Mouse (Mus musculus) mature B cell (primary cell): ENCODE results near the gene Hgd.

ENCODE experiments used
- in situ Hi-C: fragments of 300-500 bp; cut with MboI; formaldehyde crosslinking; loops from 2 replicates; pipeline ENCODE4 v1.14.3; 2019

Hgd gene

DNA sequence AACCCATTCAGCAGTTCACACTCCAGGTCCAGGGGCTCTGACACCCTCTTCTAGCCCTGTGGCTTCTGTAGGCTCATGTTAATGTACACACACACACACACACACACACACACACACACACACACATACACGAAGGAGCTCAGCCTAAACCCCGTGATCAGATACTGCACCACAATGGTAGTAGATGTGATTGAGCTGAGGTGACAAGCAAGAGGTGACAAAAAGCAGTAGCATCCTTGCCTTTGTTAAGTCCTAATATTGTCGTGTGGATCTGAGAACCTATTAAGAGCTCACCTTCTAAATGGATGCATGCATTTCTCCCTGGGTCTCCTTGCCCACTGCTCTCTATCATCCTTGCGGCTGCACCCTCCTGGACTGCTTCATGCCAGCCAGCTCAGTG, 698 bp downstream of the Hgd start:
- in situ Hi-C loops: no loop called here

DNA sequence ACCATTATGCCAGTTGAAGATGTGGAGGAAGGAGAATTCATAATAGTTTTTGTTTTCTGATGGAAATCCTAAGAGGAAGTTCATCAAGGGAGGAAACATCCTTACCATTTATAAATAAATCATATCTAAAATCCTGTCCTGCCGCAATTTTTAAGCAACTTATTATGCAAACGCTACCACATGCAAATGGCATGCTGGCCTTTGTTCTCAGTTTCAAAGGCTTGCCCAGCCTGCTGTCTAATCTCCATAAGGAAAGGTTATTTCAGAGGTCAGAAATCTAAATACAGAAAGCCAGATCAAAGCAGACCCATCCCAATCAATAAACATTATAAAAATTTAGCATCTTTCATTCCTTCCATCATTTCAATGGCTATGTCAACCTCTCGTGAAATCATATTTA, 1.9 kb downstream of the Hgd start:
- in situ Hi-C loops: no loop called here

DNA sequence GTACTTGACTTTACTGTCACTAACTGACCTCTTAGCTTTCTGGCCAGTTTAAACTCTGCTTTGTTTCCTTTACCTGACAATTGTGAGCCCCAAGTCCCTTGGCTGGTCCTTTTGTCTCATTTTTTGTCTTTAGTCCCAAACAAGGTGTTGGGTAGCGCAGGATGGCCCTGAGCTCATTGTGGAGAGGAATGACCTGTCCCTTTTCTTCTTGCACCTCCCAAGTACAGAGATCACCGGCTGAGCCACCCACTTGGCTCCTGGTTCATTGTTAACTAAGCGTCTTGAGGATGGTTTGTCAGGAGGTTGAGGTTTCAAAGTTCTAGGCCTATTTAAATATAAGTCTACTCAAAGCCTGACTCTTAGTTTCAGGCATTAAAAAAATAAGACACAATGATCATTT, 3.4 kb downstream of the Hgd start:
- in situ Hi-C loops: no loop called here

DNA sequence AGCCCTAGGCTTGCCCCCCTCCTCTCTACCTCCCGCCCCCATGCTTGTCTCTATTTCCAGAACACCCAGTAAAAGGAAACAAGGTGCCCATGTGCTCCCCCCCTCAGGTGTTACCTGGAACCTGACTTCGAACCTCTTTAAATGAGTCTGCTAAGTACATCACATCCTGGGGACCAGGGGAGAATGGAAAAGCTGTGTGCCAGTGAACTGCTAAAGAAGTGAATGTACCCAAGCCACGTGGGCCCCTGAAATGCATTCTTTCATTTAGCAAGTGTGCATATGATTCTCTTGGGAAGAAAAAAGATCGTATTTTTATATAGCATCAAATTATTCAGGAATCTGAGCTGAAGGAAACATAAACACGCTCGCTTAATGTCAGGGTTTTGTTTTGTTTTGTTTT, 3.8 kb downstream of the Hgd start:
- in situ Hi-C loops: no loop called here

DNA sequence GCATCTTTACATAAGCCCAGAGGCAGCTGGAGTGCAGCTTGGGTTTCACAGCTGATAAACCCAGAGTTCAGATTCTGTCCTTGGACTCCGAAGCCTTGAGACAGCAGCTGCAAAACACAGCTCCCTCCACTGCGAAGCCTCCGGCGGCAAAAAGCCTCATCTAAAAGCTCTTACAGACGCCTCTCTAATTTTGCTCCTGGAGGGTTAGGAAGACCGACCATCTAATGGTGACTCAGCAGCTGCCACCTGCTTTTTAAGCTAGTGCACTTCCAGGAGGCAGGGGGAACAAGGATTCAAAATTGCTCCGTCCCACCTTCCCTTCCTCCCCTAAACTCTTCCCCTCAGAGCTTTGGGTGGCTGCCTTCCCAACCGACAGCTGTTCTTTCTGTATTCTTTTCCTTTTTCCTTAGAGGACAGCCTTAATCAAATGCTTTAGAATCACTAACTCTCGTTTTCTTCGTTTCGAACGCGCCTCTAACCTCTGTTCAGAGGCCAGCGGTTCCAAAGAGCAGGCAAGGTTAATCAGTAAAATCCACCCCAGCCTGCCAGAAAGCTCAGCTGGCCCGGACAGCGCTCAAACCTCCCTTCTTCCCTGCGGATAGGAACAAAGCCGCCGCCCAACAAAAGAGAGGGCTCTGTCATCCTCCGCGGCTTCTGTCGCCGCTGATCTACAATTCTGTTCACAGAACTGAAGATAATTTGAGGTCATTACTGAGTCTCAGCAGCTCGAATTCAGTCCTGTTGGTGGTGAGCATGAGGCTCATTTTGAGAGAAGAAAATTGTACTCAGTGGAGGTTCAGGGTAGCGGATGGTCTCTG, 4.5 kb downstream of the Hgd start:
- in situ Hi-C loops: no loop called here

DNA sequence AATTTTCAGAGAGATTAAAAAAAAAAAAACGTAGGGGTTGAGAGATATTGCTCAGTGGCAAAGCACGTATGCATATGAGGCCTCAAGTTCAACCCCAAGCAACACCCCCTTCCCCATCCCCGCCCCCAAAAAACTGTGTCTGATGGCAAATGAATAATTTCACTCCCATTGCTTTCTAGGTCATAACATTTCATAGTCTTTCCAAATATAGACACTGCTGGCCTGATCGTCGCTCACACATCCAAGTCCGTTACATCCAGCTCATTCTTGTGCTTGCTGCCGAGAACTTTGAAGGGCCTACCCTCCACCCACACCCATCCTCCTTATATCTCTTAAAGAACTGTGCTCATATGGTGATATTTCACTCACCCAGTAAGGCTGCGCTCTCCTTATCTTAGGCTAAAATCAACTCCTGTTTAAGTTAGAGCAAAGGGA, 5.2 kb downstream of the Hgd start:
- in situ Hi-C loops: no loop called here

DNA sequence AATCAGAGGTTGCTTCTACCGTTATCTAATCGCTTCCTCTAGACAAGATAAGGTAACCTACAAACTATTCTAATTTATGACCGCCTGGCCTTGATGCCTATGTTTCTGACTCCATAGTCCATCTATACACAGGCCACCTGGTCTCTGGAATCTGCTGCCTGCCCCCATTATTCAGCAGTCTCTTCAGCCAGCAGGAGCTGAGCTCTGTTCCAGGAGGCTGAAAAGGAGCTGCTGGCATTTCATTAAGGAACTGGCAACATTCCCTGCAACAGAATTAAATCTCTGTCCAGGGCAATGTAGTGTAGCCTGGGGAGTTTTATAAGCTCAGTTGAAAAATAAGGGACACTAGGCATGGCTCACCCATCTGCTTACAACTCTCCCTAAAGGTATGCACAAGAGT, 11.0 kb downstream of the Hgd start:
- in situ Hi-C loops: no loop called here

DNA sequence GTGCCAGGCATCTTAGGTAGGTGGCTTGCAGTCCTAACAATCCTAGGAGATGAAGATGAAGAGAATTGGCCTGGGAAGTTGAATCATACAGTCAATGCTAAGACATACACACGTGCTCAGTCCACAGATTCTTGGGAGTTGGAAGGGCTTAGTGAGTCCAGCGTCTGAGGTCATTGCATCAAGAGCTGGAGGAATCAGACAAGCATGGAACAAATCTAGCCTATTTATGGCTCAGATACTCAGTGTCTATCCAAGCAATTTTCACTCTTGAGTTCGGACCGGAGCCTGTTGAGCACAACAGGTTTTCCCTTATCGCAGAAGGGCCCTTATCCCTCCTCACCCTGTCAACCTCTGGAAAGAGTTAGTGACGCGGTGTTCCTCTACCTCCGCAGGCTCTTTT, 11.6 kb downstream of the Hgd start:
- in situ Hi-C loops: no loop called here

DNA sequence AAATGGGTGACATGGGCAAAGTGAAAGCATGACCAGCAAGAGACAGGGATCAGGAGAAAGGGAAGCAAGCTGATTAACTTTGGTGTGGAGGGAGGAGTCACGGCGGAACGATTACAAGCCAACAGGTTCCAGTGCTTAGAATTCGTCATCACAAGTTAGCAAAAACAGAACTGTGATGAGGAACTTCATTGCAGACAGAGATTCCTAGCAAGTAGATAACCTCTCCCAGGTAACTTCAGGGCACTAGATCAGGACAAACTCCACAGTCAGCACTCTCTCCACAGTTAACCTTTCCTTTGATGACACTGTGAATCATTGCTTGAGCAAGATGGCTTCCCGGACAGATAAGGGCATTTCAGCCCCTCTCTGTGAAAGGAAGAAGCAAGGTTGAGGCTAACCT, 17.5 kb downstream of the Hgd start:
- in situ Hi-C loops: no loop called here

DNA sequence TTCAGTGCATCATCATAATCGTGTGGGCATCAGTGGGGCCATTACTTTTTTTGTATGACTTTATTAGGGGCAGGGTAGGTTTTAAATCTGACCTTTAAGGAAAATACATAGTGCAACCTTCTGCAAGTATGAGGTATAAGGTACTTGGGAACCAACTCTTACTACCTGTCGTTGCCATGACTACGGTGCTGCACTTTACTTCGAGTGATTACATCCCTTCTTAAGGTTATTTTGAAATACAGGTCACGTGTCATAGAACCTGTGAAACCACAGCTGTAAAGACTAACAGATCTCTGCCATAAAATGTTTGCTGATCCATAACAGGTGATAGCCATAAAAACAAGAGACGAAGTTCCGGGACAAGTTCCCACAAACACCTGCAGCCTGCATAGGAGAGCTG, 18.5 kb downstream of the Hgd start:
- in situ Hi-C loops: no loop called here

DNA sequence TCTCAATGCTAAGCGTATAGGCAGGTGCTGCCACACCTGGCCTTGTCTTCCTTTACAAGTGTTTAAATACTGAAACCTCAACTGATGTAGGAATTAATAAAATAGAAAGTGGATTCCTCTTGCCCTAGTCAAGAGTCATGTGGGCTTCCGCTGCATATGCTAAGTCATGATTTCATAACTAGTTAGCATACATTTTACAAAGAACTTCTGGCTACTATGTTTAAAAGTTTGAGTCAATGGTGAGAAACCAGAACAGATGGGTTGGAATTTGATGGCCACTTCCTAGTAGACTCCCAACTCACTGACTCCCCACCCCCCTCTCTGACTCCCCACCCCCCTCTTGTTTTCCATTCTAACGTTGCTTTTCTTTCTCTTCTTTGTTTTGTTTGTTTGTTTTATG, 19.4 kb downstream of the Hgd start:
- in situ Hi-C loops: no loop called here

DNA sequence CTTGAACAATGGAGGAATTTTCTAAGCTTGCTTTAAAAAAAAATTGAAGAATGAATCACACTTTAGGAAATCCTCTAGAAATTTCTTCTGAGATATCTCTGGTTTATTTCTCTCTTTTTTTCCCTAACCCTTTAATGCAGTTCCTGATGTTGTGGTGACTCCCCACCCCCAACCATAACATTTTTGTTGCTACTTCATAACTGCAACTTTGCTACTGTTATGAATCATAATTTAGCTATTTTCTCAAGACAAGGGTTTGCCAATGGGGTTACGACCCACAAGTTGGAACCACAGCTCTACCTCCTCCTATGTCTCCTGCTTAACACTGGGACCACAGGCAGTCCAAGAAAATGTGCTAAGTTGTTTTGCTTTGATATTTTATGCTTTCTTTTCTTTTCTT, 23.5 kb downstream of the Hgd start:
- in situ Hi-C loops: no loop called here

DNA sequence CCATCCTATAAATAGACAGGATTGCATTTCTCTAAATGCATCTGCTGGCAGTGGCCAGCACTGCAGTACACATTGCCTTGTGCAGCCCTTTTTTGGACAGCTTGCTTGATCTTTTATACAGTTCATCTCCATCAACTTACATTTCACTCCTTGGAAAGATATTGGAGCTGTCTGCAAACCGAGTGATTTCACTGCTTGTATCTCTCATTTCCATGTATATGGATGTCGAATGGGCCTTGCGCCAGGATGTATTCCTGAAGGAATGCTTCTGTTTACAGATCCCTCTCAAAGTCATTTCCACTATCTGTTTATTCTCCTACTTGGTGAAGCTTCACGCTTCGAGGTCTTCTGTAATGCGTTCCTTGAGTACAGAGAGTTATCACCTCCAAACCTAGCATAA, 24.3 kb downstream of the Hgd start:
- in situ Hi-C loops: no loop called here

DNA sequence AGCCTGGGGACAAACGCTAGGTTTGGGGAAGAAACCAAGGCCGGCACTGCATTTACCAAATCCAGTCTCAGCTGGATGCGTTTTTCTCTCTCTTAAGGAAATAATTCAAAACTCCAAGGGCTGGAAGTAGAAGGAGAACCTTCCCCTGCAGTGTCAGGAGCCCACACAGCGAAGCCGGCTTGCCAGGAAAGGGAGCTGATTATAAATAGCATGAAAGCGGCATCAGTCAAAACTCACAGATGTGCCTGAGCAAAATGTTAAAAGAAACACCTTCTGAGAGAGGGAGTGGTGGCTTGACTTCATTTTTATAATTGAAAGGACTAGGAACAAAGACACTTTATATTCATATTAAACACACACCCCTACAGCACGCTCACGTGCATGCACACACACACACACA, 30.4 kb downstream of the Hgd start:
- in situ Hi-C loops: no loop called here

DNA sequence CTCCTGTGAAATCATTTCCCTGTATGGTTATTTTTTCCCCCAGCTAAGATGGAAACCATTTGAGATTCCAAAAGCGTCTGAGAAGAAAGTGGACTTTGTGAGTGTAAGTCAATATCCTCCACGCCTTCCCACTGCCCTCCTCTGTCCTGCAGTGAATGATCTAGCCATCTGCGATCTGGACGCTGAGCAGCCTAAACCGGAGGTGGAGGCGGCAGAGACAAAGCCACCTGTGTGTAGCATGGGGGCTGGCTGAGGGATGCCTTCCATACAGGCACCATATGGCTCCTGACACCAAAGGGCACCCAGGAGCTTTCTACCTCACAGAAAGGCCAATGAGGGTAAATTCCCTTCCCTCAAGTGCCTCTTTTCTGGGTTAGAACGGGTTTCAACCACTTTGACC, 31.1 kb downstream of the Hgd start:
- in situ Hi-C loops: no loop called here

DNA sequence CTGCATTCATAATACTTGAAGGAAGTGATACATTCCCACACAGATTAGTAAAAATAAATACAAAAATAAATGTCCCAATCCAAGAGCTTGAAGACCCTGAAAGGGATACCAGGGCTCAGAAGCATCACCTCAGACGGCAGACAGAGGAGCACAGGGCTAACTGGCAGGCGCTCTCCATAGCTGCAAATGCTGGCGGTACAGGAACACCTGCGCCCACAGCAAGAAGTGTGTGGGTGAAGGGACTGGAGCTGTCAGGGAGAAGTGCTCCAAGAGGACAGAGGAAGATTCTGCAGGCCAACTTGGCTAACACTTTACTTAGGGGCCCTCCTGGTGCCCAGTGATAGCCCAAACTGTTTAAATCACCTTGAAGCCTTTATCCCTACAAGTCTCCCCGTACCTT, 32.1 kb downstream of the Hgd start:
- in situ Hi-C loops: no loop called here

DNA sequence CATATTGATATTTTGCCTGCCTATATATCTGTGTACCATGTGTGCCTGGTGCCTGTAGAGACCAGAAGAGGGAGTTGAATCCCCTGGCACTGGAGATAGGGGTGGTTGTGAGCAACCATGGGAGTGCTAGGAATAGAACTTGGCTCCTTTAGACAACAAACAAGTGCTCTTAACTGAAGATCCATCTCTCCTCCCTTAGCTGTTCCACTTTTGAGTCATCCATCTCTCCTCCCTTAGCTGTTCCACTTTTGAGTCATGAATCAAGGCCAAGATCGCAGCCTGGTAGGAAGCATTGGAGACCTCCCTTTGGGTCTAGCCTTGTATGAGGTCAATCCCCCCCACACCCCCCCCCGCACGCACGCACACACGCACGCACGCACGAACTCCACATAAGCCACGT, 34.6 kb downstream of the Hgd start:
- in situ Hi-C loops: no loop called here

DNA sequence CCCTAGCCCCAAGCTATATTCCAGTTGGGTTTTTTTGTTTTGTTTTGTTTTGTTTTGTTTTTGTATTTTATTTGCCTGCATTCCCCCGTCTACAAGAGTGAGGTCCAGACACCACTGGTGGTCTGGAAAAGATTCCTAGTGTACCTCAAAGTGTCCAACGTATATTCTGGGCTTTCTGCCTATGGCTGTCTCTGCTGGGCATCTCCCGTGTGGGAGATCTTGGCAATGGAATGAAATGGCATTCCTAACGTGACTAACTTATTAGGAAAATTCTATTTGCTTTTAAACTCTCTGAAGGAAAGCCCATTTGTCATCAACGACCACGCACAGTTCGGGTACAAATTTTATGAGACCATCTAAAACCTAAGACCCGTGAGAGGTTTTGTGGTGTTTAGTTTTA, 35.5 kb downstream of the Hgd start:
- in situ Hi-C loops: no loop called here

DNA sequence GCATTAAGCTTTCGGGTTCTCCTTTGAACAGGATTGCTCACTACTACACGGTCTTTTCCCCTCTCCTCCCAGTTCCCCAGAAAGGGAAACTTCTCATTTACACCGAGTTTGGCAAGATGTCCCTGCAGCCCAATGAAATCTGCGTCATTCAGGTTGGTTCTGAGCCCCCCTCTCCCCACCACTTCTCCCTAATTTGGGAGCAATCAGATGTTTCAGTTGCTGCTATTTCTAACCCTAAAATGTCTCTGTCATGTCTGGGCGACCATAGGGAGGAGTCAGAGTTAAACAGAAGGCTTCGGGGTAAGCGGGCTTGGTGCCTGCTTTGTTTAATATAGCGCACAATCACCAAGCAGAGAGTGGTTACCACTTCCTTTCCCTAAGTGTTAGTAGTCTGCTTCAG, 36.2 kb downstream of the Hgd start:
- in situ Hi-C loops: no loop called here

DNA sequence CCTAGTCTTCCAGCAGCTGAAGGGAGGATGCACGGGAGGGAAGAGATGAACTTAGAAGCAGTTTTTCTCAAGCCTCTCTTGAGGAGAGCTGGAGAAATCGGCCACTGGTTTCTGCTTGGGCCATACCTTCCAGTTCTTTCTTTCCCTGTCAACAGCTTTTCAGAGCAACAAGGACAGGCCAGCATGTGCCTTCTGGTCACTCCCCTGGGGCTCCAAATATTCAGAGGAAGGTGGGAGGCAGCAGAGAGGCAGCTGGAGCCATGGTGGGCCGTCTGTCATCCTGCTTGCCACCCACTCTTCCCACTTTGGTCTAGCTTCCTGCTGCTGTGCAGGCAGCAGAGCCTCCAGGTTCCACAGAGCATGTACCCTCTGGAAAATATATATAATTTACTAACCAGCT, 37.7 kb downstream of the Hgd start:
- in situ Hi-C loops: no loop called here

DNA sequence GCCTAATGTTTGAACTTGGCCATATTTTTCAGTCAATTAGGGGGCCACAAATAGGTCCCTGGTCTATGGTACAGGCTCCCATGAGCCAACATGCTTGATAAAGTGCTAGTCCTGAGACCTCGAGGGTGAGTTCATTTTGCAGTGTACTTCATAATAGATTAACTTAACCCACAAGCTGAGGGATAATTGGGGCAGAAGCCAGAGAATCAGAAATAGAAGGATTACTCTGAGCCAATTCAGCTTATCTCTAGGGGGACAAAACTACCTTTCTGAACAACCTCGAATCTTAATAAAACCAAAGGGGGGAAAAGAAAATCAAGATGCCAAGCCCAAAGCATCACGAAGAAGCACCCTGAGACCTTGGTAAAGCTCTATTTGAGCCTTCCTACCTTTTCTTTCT, 42.5 kb downstream of the Hgd start:
- in situ Hi-C loops: no loop called here

DNA sequence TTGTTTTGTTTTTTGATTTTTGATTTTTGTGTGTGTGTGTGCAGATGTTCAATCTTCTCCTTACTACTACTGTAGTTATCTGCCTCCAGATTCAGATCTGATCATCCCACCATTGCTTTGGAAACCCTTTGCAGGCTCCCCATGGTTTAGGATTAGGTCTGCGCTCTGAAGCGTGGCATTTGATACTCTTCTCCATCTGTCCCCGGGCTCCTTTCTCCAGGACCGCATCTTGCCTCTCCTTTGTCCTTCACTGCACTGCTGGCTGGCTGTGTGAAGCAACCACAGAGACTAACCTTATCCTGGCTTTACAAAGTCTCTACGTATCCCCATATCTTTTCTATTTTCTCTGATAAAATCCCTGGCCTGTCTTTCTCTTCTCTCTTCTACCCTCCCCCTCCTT, 43.0 kb downstream of the Hgd start:
- in situ Hi-C loops: no loop called here

DNA sequence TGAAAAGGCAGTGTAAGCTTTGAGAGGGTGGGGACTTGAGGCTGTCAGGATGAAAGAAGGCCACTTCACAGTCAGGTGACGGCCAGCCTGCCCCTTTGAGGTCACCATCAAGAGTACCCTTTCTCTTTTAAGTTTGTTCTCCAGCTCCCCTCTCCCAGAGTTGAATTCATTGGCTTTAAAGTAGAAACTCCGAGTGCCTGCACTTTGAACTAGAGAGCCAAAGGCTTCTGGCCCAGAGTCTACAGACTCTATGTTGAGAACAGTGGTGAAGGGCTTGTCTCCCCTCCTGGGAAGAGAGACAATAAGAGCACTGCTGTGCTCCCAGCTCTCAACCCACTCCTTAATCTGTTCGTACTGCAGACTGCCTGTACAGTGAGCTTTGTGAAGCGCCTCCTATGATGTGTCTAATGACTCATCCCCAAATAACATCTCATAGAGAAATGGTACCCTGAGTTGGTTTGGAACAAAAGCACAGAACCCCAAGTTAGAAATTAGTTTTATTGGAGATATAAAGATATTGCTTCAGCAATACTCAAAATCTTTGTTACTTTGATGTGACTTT, 46.5 kb downstream of the Hgd start:
- in situ Hi-C loops: no loop called here

DNA sequence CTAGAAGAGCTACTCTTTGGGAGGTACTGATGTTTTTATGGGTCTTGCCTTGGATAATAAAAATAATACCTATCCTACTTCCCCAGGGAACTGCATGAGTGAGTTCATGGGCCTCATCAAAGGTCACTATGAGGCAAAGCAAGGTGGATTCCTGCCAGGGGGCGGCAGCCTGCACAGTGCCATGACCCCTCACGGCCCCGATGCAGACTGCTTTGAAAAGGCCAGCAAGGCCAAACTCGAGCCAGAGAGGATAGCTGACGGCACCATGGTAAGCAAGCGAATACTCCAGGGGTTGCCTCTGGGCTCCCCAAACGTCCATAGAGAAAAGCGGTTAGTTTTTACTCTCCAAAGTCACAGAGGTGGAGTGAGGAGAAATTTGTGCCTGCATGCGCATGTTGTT, 48.4 kb downstream of the Hgd start:
- in situ Hi-C loops: no loop called here
